ENCODE assay signal across 13 mouse cellular contexts in genomic region chr6:93802390-93802789, GRCm38 (mm10).
DNase-seq lines count a peak whose midpoint lies in the region; ATAC-seq lines count a peak whose summit lies in the region.
"Had no signal": no experiment of that assay in that cellular context is flagged by ENCODE, and none has a peak within 500 bp of the region (broad histone marks: within the 10 kb centered on the region; RNA-seq: fewer than 3 reads in every experiment).

No protein-coding gene starts in this region.

- H3K36me3 ChIP-seq in heart, embryonic 11.5 days (ENCODE audit: control insufficient read depth, insufficient read depth, low read length), result no peaks in the 10 kb centered on the region
- H3K36me3 ChIP-seq: liver, embryonic 13.5 days had no signal

- no peak overlapping the region for H3K9ac ChIP-seq in heart, embryonic 11.5 days (ENCODE audit: low read depth, low read length)
- H3K9ac ChIP-seq: liver, embryonic 13.5 days had no signal

- 15% methylated on average over 4 of the region's 4 CpGs for WGBS in heart, embryonic 11.5 days (ENCODE audit: insufficient replicate concordance)

- peak; percentile 35 for DNase-seq in adrenal gland, postnatal 14 days
- DNase-seq in adrenal gland, adult 8-10 months, result no peak
- DNase-seq in kidney, postnatal 14 days, result peak; percentile 11
- DNase-seq in kidney, adult 9 months, result no peak
- peak; percentile 45 for DNase-seq in lung, postnatal 25 days (ENCODE audit: low spot score)
- DNase-seq in urinary bladder, postnatal 36 days (ENCODE audit: low spot score in 2 of 2), result no peak
- DNase-seq in thymus, postnatal 14 days, result no peak
- DNase-seq: cerebellum, postnatal 10 days; gastrocnemius, postnatal 10 days; liver, embryonic 13.5 days had no signal

- no peak for ATAC-seq in heart, embryonic 11.5 days (replicated peaks; ENCODE audit: insufficient number of reproducible peaks, low FRiP score, low TSS enrichment)
- ATAC-seq: hindbrain, postnatal 0 days had no signal

- no peak overlapping the region for H3K27ac ChIP-seq in heart, embryonic 11.5 days (ENCODE audit: low read depth, low read length)
- H3K27ac ChIP-seq: hindbrain, postnatal 0 days; liver, embryonic 13.5 days had no signal

- no peak overlapping the region for H3K4me3 ChIP-seq in heart, embryonic 11.5 days (ENCODE audit: low read depth, low read length)
- H3K4me3 ChIP-seq: liver, embryonic 13.5 days; midbrain, embryonic 10.5 days had no signal

- H3K9me3 ChIP-seq in heart, embryonic 11.5 days (replicated peaks; ENCODE audit: control insufficient read depth, low read length), result no peaks in the 10 kb centered on the region
- H3K9me3 ChIP-seq: liver, embryonic 13.5 days; midbrain, embryonic 10.5 days had no signal

- H3K27me3 ChIP-seq in heart, embryonic 11.5 days (ENCODE audit: control insufficient read depth, insufficient read depth, low read length), result no peaks in the 10 kb centered on the region
- H3K27me3 ChIP-seq: liver, embryonic 13.5 days had no signal

- H3K4me1 ChIP-seq in heart, embryonic 11.5 days (ENCODE audit: control insufficient read depth, insufficient read depth, low read length), result peaks cover 9% of the 10 kb centered on the region

- H3K4me2 ChIP-seq in heart, embryonic 11.5 days, result peak overlapping the region; percentile 43
- H3K4me2 ChIP-seq: liver, embryonic 13.5 days had no signal

Comparison
In these comparisons a context has a peak if more than half of its experiments do, and no peak if none do; other contexts are left out.
1. DNase-seq: peak in adrenal gland, postnatal 14 days (single experiment), kidney, postnatal 14 days (single experiment) and lung, postnatal 25 days (single experiment); none in adrenal gland, adult 8-10 months (single experiment), kidney, adult 9 months (single experiment), urinary bladder, postnatal 36 days (0 of 2) and thymus, postnatal 14 days (single experiment).